Mouse (Mus musculus): ENCODE results near the gene Erf. TPM values are rescaled to one million over a fixed set of nuclear protein-coding genes. Genes with fewer than 3 reads are reported as not detected.

Erf gene
- total and polyA plus RNA-seq, 2 experiments from 2014 or later, result 3.7 to 20.8 TPM

GRCm38 (mm10) chr7:25213099-25213498 lies 37.5 kb downstream of the Erf start:
- H3K4me1 ChIP-seq (ENCODE audit: insufficient read depth, low read length), result no peaks in the 10 kb centered on the region
- ATAC-seq, result no peak
- DNase-seq (ENCODE audit: low spot score), result no peak
- no peak overlapping the region for H3K4me2 ChIP-seq (ENCODE audit: low read depth, low read length)
- no peak overlapping the region for H3K9ac ChIP-seq (replicated peaks; ENCODE audit: low read length)
- H3K9me3 ChIP-seq (ENCODE audit: low read length), result no peaks in the 10 kb centered on the region
- no peak overlapping the region for H3K27ac ChIP-seq
- no peaks in the 10 kb centered on the region for H3K27me3 ChIP-seq (ENCODE audit: insufficient read depth, low read length)
- H3K4me3 ChIP-seq (ENCODE audit: low read length), result no peak overlapping the region
- no peak for TF ChIP-seq CTCF (IDR thresholded peaks at IDR 0.05; ENCODE audit: low read depth)
- 85% methylated on average over 3 of the region's 3 CpGs for WGBS
- peaks cover 24% of the 10 kb centered on the region; the same call in 1 of the 2 replicates for H3K36me3 ChIP-seq (ENCODE audit: insufficient read depth, low read length)

DNA sequence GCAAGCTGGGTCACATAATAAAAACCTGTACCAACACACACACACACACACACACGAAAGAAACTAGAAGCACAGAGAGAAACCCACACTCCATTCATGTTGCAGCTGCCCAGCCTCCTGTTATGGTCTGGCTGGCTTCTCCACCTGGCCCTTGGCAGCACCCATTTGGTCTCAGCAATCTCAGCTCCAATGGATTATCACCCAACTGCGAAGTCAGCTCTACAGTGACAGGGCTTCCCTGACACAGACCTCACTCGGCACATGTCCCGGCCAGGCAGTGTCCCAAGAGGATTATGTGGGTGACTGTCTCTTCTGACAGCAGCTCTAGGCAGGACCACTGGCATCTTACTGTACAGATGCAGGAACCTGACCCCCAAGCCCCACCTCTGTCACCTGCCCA lies 40.1 kb downstream of the Erf start:
- DNase-seq (ENCODE audit: low spot score), result no peak
- Histone ChIP-seq H3K36me3 (ENCODE audit: insufficient read depth, low read length) (peaks cover 25% of the 10 kb centered on the region; the same call in 1 of the 2 replicates), H3K9ac (replicated peaks; ENCODE audit: low read length) (no peak overlapping the region), H3K27ac (no peak overlapping the region), H3K4me1 (ENCODE audit: insufficient read depth, low read length) (no peaks in the 10 kb centered on the region), H3K27me3 (ENCODE audit: insufficient read depth, low read length) (no peaks in the 10 kb centered on the region), H3K4me3 (ENCODE audit: low read length) (no peak overlapping the region), H3K9me3 (ENCODE audit: low read length) (no peaks in the 10 kb centered on the region), H3K4me2 (ENCODE audit: low read depth, low read length) (no peak overlapping the region)
- no peak for ATAC-seq
- WGBS, result 86% methylated on average over 4 of the region's 4 CpGs
- no peak for TF ChIP-seq CTCF (IDR thresholded peaks at IDR 0.05; ENCODE audit: low read depth)

DNA sequence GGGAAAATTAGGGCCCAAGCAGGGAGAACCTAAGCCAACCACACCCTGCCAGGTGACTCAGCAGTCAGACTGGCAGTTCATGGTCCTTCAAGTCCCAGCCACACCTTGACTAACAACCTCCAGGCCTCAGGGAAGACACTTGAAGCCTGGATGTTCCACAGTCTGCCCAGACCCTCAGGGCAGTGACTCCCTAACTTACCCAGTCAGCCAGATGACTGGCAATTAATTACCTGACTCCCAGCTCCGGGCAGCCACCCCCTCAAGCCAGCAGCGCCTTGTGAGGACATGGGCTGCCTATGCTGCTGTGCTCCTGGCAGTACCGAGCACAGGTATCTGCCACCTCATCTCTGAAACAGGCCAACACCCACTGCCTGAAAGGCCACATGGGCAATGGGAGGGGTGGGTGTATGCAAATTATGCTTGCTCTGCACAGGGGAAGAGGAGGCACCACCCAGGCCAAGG lies 41.4 kb downstream of the Erf start:
- no peak overlapping the region for H3K27ac ChIP-seq
- no peak overlapping the region for H3K4me2 ChIP-seq (ENCODE audit: low read depth, low read length)
- 68% methylated on average over 3 of the region's 3 CpGs for WGBS
- no peaks in the 10 kb centered on the region for H3K9me3 ChIP-seq (ENCODE audit: low read length)
- H3K27me3 ChIP-seq (ENCODE audit: insufficient read depth, low read length), result no peaks in the 10 kb centered on the region
- no peak overlapping the region for H3K4me3 ChIP-seq (ENCODE audit: low read length)
- TF ChIP-seq CTCF (IDR thresholded peaks at IDR 0.05; ENCODE audit: low read depth), result no peak
- H3K4me1 ChIP-seq (ENCODE audit: insufficient read depth, low read length), result no peaks in the 10 kb centered on the region
- H3K9ac ChIP-seq (replicated peaks; ENCODE audit: low read length), result no peak overlapping the region
- H3K36me3 ChIP-seq (ENCODE audit: insufficient read depth, low read length), result peaks cover 25% of the 10 kb centered on the region; the same call in 1 of the 2 replicates
- ATAC-seq, result no peak
- DNase-seq (ENCODE audit: low spot score), result no peak

- H3K27ac ChIP-seq, result no peak overlapping the region
- H3K9ac ChIP-seq (replicated peaks; ENCODE audit: low read length), result no peak overlapping the region
- no peak overlapping the region for H3K4me3 ChIP-seq (ENCODE audit: low read length)
- WGBS, result 93% methylated on average over 16 of the region's 16 CpGs
- H3K27me3 ChIP-seq (ENCODE audit: insufficient read depth, low read length), result no peaks in the 10 kb centered on the region
- TF ChIP-seq CTCF (IDR thresholded peaks at IDR 0.05; ENCODE audit: low read depth), result no peak
- H3K9me3 ChIP-seq (ENCODE audit: low read length), result no peaks in the 10 kb centered on the region
- DNase-seq (ENCODE audit: low spot score), result no peak
- no peak overlapping the region for H3K4me2 ChIP-seq (ENCODE audit: low read depth, low read length)
- ATAC-seq, result no peak
- peaks cover 42% of the 10 kb centered on the region; the same call in 1 of the 2 replicates for H3K36me3 ChIP-seq (ENCODE audit: insufficient read depth, low read length)
- no peaks in the 10 kb centered on the region for H3K4me1 ChIP-seq (ENCODE audit: insufficient read depth, low read length)
Observed at GRCm38 (mm10) chr7:25206094-25206830, 44.3 kb downstream of the Erf start.

GRCm38 (mm10) chr7:25205355-25206093 lies 45.0 kb downstream of the Erf start:
- TF ChIP-seq CTCF (IDR thresholded peaks at IDR 0.05; ENCODE audit: low read depth), result no peak
- Histone ChIP-seq H3K27me3 (ENCODE audit: insufficient read depth, low read length) (no peaks in the 10 kb centered on the region), H3K27ac (no peak overlapping the region), H3K9me3 (ENCODE audit: low read length) (no peaks in the 10 kb centered on the region), H3K4me3 (ENCODE audit: low read length) (no peak overlapping the region), H3K36me3 (ENCODE audit: insufficient read depth, low read length) (peaks cover 36% of the 10 kb centered on the region; the same call in 1 of the 2 replicates), H3K4me2 (ENCODE audit: low read depth, low read length) (no peak overlapping the region), H3K4me1 (ENCODE audit: insufficient read depth, low read length) (no peaks in the 10 kb centered on the region), H3K9ac (replicated peaks; ENCODE audit: low read length) (no peak overlapping the region)
- ATAC-seq (no peak), DNase-seq (ENCODE audit: low spot score) (no peak)
- 83% methylated on average over 16 of the region's 16 CpGs for whole genome bisulfite sequencing

GRCm38 (mm10) chr7:25203624-25204023 lies 46.9 kb downstream of the Erf start:
- Histone ChIP-seq H3K9me3 (ENCODE audit: low read length) (no peaks in the 10 kb centered on the region), H3K4me3 (ENCODE audit: low read length) (no peak overlapping the region), H3K9ac (replicated peaks; ENCODE audit: low read length) (no peak overlapping the region), H3K4me2 (ENCODE audit: low read depth, low read length) (no peak overlapping the region), H3K27me3 (ENCODE audit: insufficient read depth, low read length) (no peaks in the 10 kb centered on the region), H3K36me3 (ENCODE audit: insufficient read depth, low read length) (0 out of 2 replicates have a peak, but pooled peaks cover 23% of the 10 kb centered on the region), H3K27ac (no peak overlapping the region), H3K4me1 (ENCODE audit: insufficient read depth, low read length) (no peaks in the 10 kb centered on the region)
- ATAC-seq (no peak), DNase-seq (ENCODE audit: low spot score) (no peak)
- TF ChIP-seq CTCF (IDR thresholded peaks at IDR 0.05; ENCODE audit: low read depth), result no peak
- WGBS, result 94% methylated on average over 20 of the region's 20 CpGs
